17 mouse cellular contexts compared by ENCODE assay signal in the genomic region with DNA sequence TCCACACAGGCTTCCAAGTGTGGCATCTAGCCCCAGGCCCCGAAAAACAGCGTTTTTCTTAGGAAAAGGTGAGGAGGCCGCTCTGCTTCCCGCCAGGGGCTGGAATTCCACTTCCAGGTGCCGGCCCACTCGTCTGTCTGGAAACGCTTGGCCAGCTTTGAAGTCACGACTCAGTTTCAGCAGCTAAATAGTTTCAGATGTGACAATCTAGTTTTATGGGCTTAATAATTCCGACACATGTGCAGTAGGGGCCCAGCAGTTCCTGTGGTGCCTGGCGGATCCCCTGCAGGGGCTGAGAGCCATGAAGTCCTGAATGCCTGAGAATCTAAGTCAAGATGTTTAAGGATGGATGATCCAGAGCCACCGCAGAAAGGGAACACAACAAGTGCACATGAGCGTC. TPM values are rescaled to one million over a fixed set of nuclear protein-coding genes. Genes with fewer than 3 reads are reported as not detected.
DNase-seq lines count a peak whose midpoint lies in the region; ATAC-seq and TF ChIP-seq lines count a peak whose summit lies in the region.
"Had no signal": no experiment of that assay in that cellular context is flagged by ENCODE, and none has a peak within 500 bp of the region (broad histone marks: within the 10 kb centered on the region; RNA-seq: fewer than 3 reads in every experiment).

No protein-coding gene starts in this region.

- H3K27ac ChIP-seq in heart, embryonic 13.5 days (replicated peaks): peak overlapping the region; percentile 15; the same call in 1 of the 2 replicates
- H3K27ac ChIP-seq in embryonic facial prominence, embryonic 12.5 days: peak overlapping the region; percentile 75
- peak overlapping the region; percentile 73 for H3K27ac ChIP-seq in limb, embryonic 14.5 days (replicated peaks; ENCODE audit: low read depth, low read length)
- H3K27ac ChIP-seq: intestine, embryonic 15.5 days; liver, embryonic 12.5 days had no signal

- H3K4me1 ChIP-seq in heart, embryonic 13.5 days: peaks cover 40% of the 10 kb centered on the region
- peaks cover 46% of the 10 kb centered on the region for H3K4me1 ChIP-seq in embryonic facial prominence, embryonic 12.5 days
- peaks cover 56% of the 10 kb centered on the region for H3K4me1 ChIP-seq in limb, embryonic 14.5 days (ENCODE audit: control insufficient read depth, insufficient read depth, low read length)
- H3K4me1 ChIP-seq: liver, embryonic 12.5 days; megakaryocyte, embryonic 14.5 days had no signal

- no peak overlapping the region for H3K4me3 ChIP-seq in heart, embryonic 13.5 days
- H3K4me3 ChIP-seq in embryonic facial prominence, embryonic 12.5 days: no peak overlapping the region
- no peak overlapping the region for H3K4me3 ChIP-seq in limb, embryonic 14.5 days (replicated peaks; ENCODE audit: low read length)
- H3K4me3 ChIP-seq: intestine, embryonic 15.5 days; liver, embryonic 12.5 days; megakaryocyte, embryonic 14.5 days had no signal

- no peaks in the 10 kb centered on the region for H3K36me3 ChIP-seq in heart, embryonic 13.5 days
- H3K36me3 ChIP-seq in embryonic facial prominence, embryonic 12.5 days: no peaks in the 10 kb centered on the region
- no peaks in the 10 kb centered on the region for H3K36me3 ChIP-seq in limb, embryonic 14.5 days (ENCODE audit: control insufficient read depth, insufficient read depth, low read length)
- H3K36me3 ChIP-seq: intestine, embryonic 15.5 days; liver, embryonic 12.5 days had no signal

- no peak for ATAC-seq in heart, embryonic 13.5 days (ENCODE audit: extremely low read depth, insufficient number of reproducible peaks, low FRiP score, low TSS enrichment)
- ATAC-seq in embryonic facial prominence, embryonic 12.5 days (ENCODE audit: insufficient number of reproducible peaks, insufficient read depth, low FRiP score, low TSS enrichment): no peak
- peak; percentile 87 for ATAC-seq in limb, embryonic 14.5 days (ENCODE audit: low FRiP score, low read depth)
- ATAC-seq in monocyte, adult 5-6 weeks (replicated peaks; ENCODE audit: insufficient number of reproducible peaks, low FRiP score, low TSS enrichment, poor library complexity, severe bottlenecking): no peak
- ATAC-seq: intestine, embryonic 15.5 days; liver, embryonic 12.5 days had no signal

- TF ChIP-seq POLR2A in limb, embryonic 14.5 days (IDR thresholded peaks at IDR 0.05; ENCODE audit: borderline replicate concordance, extremely low read depth, insufficient read depth, insufficient read length): no peak

- no peaks in the 10 kb centered on the region for H3K9me3 ChIP-seq in heart, embryonic 13.5 days
- no peaks in the 10 kb centered on the region for H3K9me3 ChIP-seq in embryonic facial prominence, embryonic 12.5 days
- no peaks in the 10 kb centered on the region for H3K9me3 ChIP-seq in limb, embryonic 14.5 days (ENCODE audit: control insufficient read depth, low read length)
- H3K9me3 ChIP-seq: intestine, embryonic 15.5 days; liver, embryonic 12.5 days; megakaryocyte, embryonic 14.5 days had no signal

- H3K4me2 ChIP-seq in heart, embryonic 13.5 days: no peak overlapping the region
- no peak overlapping the region for H3K4me2 ChIP-seq in embryonic facial prominence, embryonic 12.5 days (replicated peaks)
- peak overlapping the region; percentile 8 for H3K4me2 ChIP-seq in limb, embryonic 14.5 days (replicated peaks; ENCODE audit: low read depth, low read length, severe bottlenecking)
- H3K4me2 ChIP-seq: intestine, embryonic 15.5 days; liver, embryonic 12.5 days had no signal

- DNase-seq in heart, adult 9 months (ENCODE audit: low spot score in 2 of 2): no peak
- DNase-seq in embryo, embryonic 10.5 days (ENCODE audit: low spot score): peak; percentile 64
- DNase-seq in limb, embryonic 14.5 days (ENCODE audit: low spot score): peak; percentile 86
- DNase-seq in layer of hippocampus, adult 11-12 months (ENCODE audit: low spot score): no peak
- no peak for DNase-seq in adrenal gland, adult 2 months
- DNase-seq: adrenal gland, postnatal 36 days; cerebellum, postnatal 14 days; kidney, postnatal 36 days; layer of hippocampus, postnatal 36 days; right cerebral cortex, postnatal 25 days; thymus, postnatal 14 days had no signal

- H3K9ac ChIP-seq in heart, embryonic 13.5 days: no peak overlapping the region
- no peak overlapping the region for H3K9ac ChIP-seq in embryonic facial prominence, embryonic 12.5 days
- H3K9ac ChIP-seq in limb, embryonic 14.5 days (ENCODE audit: low read depth, low read length, severe bottlenecking): no peak overlapping the region
- H3K9ac ChIP-seq: intestine, embryonic 15.5 days; liver, embryonic 12.5 days had no signal

- H3K27me3 ChIP-seq in heart, embryonic 13.5 days (replicated peaks): no peaks in the 10 kb centered on the region
- no peaks in the 10 kb centered on the region for H3K27me3 ChIP-seq in embryonic facial prominence, embryonic 12.5 days
- no peaks in the 10 kb centered on the region for H3K27me3 ChIP-seq in limb, embryonic 14.5 days (ENCODE audit: control insufficient read depth, insufficient read depth, low read length)
- H3K27me3 ChIP-seq: intestine, embryonic 15.5 days; liver, embryonic 12.5 days had no signal

- 67% methylated on average over 12 of the region's 12 CpGs for WGBS in heart, embryonic 13.5 days
- WGBS in embryonic facial prominence, embryonic 12.5 days: 18% methylated on average over 12 of the region's 12 CpGs
- 6% methylated on average over 12 of the region's 12 CpGs for WGBS in limb, embryonic 14.5 days

RNA-seq across cellular contexts. Expression of gene Nkd2, which starts 13.6 kb away (rescaled TPM):
- polyA plus RNA-seq in heart, embryonic 13.5 days (2015; fragmentation: Nextera tagmentation; extraction: Ambion mirVana): 3.4 and 3.9 TPM in 2 replicates
- 25.2 and 27.7 TPM in 2 replicates for polyA plus RNA-seq in embryonic facial prominence, embryonic 12.5 days (2016; fragmentation: Nextera tagmentation; extraction: Ambion mirVana)
- polyA plus RNA-seq in limb, embryonic 14.5 days (2012; rRNA removed): 50.3 and 57.9 TPM in 2 replicates
- 34.8 and 39.7 TPM in 2 replicates for polyA plus RNA-seq in limb, embryonic 14.5 days (2014; fragmentation: Nextera tagmentation; extraction: Ambion mirVana)
- 1 to 10 TPM; 1.4 to 2.8 TPM for total RNA-seq in adrenal gland, adult 2 months (2021)
- 1.8 and 3.7 TPM in 2 replicates for polyA plus RNA-seq in adrenal gland, adult 2 months (2012; rRNA removed)
- total RNA-seq in monocyte, adult 5-6 weeks (2017): not detected in 3 replicates

Comparison
In these comparisons a context has a peak if more than half of its experiments do, and no peak if none do; other contexts are left out.
1. H3K27ac ChIP-seq: peak in every context shown above with its lines; median percentile 75 in embryonic facial prominence, embryonic 12.5 days; 73 in limb, embryonic 14.5 days; 15 in heart, embryonic 13.5 days.
2. DNase-seq: peak in embryo, embryonic 10.5 days (single experiment) and limb, embryonic 14.5 days (single experiment); none in heart, adult 9 months (0 of 2), layer of hippocampus, adult 11-12 months (single experiment) and adrenal gland, adult 2 months (single experiment).